Mouse (Mus musculus) layer of hippocampus, adult 18-20 months (tissue): ENCODE data around the gene Tigd3. TPM values are rescaled to one million over a fixed set of nuclear protein-coding genes. Genes with fewer than 3 reads are reported as not detected.
A peak's percentile ranks its signal among the peaks of the same experiment; 100 is the strongest.

Experiments used
- DNase-seq, 2 experiments: peaks; one replicate each; pipeline ENCODE4 v3.0.0; 2022; ENCODE audit warnings: low spot score in 2 of 2
- long read RNA-seq: library from polyadenylated mRNA; stranded (forward); transcript quantifications from one replicate; pipeline ENCODE4 v2.0.0, GENCODE M21; 2021
- total RNA-seq, 2 experiments: library from RNA; stranded (reverse); gene quantifications; 2 replicates each; pipeline ENCODE4 v1.2.3; 2021

Gene Tigd3
- total RNA-seq, result 1 to 10 TPM; 2.5 TPM
- long read RNA-seq, partial matches to known transcripts, result 0 of 3 reads
- long read RNA-seq, other reads (novel, unspliced or antisense), result 0 of 3 reads

DNA sequence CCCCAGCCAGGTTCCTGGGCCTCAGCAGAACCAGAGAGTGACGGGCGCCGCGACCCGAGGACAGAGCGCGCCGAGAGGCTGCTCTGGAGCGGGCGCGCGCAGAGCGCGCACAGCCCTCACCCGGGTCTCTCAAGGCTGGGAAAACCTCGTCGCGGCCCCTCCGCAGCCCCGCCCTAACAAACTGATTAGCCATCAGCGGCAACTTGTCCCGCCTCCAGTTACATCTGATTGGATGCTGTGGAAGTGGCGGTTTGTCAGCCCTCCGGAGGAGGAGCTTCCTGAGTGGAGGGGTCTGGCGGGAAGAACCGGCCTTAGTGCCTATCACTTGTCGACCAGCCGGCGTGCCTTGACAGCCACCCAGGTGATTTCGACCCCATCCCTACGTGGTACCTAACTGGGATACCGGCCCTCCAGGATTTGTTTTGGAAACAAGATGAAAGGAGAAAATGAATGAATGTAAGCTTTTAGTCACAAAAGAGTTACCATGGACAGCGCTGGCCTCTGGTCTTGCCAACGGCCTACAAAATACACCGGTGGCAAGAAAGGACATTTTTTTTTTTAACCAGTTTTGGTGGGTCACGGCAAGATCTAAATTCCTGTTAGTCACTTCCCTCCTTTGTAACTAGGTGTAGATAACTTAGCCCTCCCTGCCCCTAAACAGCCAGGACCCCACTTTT is at the start of gene Tigd3:
Gene Tigd3, minus strand, starts transcription at position 148 of the 677 bp plus-strand sequence.
- DNase-seq, result peak; percentile 92 to 96

DNA sequence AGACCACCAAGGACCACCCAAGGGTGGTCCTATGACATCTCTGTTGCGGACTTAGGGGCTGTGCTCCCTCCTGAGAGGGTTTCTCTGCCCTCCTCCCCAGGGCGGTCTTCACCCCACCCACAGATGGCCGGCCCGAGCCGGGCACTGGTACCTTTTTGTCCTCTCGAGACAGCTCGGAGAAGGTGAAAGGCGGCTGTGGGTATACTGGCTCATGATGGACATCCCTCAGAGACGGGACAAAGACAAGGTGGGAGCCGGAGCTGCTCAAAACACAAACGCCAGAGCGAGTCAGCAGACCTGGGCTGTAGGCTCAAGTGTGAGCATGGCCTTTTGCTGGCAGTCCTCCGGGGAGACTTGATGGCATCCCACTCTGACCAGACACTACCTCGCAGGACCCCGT is 49.5 kb upstream of the Tigd3 start:
- no peak for DNase-seq

DNA sequence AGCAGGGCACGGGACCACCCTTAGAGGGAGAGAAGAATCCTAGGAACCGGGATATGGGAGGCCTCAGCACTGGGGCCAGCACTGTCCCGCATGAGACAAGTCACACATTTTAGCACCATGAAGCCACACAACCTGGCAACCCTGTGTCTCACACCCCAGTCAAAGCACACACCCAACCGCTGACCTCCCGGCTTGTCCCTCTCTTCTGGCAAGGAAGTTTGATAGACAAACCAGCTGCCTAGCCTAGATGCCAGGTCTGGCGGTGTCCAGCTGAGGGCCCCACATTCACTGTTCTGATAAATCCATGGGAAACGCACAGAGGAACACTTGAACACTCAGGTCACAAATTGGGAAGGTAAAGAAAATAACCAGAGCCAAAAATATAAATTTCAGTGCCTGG is 48.6 kb upstream of the Tigd3 start:
- DNase-seq, result no peak

DNA sequence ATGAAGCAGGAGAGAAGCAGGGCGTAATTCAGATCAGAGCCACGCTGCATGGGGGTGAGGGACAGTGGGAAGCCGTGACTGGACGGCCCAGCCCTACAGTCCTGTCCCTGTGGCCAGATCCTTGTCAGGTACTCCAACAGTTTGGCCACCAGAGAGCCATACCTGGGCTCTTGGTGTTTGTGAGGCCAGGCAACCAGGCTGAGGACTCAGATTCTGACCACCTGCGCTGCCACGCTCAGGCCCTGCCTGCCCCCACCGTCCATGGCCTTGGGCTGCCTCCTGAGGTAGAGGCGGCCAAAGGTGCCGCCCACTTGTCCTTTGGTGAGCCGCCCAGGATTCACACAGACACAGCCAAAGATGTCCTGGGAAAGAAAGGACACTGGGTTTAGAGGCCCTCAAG is 46.7 kb upstream of the Tigd3 start:
- no peak for DNase-seq

DNA sequence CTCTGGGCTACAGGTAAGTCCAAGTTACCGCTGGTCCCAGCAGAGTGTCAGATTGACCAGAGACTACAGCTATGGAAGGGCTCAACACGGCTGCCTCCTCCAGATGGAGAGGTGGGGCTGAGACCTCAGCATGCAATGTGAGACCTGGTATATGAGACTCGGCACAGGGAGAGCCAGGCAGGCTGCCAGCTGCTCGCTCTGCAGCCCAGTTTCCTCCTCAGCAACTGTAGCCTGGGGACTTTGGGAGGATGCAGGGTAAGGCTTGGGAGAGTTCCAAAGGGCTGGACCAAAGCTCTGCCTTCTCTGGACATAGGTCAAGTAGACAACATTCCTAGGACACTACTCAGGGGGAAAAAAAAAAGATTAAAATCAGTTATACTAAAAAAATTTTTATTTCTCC is 46.2 kb upstream of the Tigd3 start:
- peak in 1 of 2 experiments; percentile 36 for DNase-seq

DNA sequence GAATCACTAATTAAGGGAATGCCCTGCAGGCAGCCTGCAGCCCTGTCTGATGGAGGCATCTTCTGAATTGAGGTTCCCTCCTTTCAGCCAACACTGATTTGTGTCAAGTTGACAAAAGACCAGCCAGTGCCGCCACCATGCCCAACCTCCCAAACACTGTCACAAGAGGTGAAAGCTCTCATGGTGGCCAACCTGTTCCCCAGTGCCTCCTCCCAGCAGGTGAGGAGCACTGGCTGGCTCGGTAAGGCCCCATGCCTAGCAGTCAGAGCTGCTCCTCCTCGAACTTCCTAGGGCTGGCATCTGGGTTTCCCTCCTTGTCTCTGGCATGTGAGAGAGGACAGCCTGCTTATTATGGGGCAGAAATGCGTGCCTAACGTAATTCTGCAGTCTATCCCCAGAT is 45.8 kb upstream of the Tigd3 start:
- DNase-seq, result no peak

DNA sequence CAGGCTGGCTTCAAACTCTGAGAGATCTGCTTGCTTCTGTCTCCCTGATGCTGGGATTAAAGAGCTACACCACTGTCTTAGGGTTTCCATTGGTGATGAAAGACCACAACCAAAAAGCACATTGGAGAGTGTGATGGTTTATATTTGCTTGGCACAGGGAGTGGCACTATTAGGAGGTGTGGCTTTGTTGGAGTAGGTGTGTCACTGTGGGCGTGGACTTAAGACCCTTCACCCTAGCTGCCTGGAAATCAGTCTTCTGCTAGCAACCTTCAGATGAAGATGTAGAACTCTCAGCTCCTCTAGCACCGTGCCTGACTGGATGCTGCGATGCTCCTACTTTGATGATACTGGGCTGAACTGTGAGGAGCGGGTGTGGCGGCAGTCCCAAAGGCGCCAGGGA is 44.6 kb upstream of the Tigd3 start:
- DNase-seq, result no peak

DNA sequence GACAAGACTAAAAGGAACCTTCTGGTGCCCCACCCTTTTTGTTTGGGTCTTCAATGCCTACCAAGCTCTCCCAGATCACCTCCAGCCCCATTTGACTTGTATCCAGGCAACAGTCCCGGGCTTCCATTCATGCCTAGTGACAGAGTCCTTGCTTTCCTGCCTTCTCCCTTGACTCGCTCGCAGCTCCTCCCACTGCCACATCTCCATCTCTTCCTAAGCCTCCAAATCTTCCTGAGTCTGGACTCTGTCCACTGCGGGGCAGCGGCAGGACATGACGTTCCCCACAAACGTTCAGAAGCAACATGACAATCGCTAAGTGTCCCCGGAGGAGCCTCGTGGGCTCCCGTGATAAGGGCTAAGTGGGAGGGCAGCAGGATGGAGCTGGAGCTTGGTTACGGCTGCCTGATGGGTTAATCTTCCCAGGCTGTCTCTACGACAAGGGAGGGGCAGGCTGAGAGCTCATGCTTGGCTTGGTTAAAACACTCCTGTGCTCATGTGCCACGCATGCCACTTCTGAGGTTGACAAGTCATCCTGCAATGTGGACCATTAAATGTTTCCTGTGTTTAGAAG is 44.0 kb upstream of the Tigd3 start:
- no peak for DNase-seq

DNA sequence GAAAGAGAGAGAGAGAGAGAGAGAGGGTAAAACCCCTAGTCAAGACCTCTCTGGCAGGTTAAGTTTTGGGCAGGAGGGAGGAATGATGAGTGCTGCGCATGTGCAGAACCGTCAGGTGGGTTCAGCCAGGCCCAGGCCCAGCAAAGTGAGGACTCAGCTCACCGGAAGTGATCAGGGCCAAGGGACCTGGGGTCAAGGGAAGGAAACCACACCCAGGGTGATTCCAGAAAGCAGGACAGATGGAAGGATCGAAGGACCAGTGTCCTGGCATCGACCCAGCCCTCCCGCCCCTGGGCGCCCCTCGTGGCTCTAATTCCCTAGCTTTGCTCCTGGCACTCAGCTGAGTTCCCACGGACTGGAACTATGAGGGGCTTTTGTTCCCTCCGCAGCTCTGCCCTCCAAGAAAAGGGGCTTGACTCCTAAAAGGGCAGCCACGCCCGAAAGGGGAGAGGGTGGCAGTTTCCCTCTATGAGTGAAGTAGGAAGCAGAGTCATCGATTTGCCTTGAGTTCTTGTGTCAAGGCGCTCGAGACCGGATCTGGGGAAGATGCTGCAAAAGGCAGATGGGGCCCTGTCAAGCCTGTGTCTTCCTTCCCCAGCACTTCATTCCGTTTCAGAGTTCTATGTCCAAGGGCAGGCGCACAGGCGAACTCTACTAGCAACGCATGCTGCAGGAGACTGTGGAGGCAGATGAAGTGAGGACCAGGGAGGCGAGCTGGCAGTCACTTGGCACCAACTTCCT is 43.3 kb upstream of the Tigd3 start:
- DNase-seq, result no peak

DNA sequence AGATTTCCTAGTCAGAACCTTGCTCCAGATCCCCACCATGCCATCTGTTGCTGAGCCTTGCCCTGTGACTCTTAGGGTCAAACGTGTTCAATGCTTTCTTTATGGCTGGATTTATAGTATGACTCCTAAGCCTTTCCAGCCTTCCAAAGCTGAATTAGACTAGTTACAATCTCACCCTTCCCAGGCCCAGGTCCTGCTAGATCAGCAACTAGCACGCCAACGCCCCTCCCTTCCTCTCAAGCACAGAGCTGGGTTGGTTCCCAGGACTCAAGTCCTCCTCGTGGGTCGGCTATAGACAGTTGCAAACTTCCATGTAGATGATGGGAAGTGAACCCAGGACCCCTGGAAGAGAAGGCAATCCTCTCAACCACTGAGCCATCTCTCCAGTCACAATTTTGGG is 41.7 kb upstream of the Tigd3 start:
- DNase-seq, result no peak

DNA sequence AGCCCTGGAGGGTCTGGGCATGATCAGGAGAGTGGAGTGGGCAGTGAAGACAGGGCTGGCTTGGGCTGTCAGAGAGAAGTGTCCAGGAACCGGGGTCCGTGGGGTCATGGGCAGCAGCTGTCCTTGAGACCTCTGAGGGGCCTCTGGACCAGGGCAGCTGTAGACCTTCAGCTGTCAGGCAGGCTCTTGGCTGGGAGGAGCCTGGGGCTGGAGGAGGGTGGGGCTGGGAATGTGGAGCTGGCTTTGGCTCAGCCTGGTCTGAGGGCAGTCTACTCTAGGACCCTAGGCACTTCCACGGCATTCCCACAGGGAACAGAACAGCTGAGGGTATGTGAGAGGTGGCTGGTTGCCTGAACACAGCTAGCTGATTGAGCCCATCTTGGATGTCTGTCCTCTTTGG is 41.3 kb upstream of the Tigd3 start:
- DNase-seq, result no peak

DNA sequence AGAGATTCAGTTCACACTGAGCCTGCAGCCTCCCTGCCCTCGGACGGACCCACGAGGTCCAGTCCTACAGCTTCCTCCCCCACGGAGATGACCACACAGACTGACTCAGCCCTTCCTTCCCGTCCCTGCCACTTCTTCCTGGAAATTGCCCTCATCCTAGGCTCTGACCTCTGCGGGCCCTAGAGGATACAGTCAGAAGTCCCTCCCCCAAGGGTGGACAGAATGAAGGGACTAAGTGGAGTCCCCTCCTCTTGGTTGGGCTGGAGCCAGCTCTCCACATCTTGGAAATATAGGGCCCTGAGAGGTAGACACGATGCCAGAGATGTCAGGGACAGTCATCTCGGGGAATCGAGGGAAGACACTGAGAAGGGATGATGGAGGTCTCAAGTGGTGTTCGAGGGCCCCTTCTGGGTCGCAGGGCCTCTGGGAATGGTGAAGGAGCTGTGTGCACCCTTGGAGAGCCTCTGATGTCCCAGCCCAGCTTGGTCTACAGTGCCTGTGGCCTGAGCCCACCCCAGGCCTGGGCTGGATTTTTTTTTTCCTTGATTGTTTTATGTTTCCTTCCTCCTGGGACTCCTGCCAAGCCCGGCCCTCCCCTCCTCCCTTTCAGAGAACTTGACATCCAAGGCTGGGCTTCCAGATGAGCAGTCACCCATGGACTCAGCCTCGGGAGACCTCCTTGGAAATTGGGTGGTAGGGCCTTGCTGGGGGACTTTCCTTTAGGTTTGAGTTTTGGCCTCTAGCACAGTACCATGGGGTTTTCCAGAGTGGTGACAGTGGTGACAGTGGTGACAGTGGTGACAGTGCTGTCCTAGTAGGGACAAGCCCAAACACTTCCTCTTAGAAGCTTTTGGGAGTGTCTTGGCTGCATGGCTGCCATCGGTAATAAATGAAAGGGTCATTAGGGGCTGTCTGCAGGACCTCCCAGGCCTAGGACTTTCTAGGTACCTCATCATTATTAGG is 36.0 kb upstream of the Tigd3 start:
- no peak for DNase-seq

DNA sequence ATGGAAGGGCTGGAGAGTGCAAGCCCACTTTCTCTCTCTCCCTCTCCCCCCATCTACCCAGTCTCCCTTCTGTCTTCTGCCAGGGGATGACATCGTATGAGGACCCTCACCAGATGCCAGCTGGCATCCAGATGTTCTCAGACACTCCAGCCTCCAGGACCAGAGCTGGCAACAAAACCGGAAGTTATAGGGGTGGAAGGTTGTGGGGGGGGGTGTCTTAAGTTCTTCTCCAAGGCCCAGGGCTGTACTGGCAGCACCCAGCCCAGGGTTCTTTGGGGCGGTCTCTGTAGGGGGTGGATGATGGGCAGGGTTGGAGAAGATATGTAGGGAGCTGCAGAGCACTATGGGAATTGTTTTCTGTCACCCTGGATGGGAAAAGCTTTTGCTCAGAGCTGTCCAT is 34.6 kb upstream of the Tigd3 start:
- no peak for DNase-seq

DNA sequence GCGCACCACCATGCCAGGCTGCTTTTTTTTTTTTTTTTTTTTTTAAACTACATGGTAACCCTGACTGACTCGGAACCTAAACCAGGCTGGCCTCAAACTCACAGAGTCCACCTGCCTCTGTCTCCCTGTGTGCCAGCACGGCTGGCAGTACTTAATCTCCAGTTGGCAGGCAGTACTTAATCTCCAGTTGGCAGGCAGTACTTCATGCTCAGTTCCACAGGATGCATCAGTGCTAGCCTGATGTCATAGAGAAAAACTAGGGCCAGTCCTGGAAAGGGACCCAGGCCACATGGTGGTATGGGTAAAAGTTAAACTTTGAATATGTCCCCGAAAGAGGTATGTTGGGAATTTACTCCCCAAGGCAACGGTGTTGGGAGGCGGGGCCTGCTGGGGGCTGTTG is 34.2 kb upstream of the Tigd3 start:
- DNase-seq, result no peak

DNA sequence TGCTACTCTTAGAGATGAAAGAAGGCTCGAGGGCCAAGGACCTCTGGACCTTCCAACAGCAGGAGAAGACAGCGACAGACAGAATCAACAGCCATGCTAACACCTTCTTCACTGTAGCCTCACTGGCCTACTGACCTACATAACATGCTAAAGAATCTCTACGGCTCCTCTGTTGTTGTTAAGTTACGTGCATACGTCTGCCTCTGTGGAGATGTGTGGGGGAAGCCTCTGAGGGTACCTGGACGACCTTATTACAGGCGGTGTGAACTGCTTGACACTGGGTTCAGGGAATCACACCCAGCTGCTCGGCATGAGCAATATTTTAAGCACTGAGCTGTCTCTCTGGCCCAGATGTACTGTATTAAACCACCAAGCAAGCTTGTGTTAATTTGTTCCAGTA is 33.6 kb upstream of the Tigd3 start:
- no peak for DNase-seq

DNA sequence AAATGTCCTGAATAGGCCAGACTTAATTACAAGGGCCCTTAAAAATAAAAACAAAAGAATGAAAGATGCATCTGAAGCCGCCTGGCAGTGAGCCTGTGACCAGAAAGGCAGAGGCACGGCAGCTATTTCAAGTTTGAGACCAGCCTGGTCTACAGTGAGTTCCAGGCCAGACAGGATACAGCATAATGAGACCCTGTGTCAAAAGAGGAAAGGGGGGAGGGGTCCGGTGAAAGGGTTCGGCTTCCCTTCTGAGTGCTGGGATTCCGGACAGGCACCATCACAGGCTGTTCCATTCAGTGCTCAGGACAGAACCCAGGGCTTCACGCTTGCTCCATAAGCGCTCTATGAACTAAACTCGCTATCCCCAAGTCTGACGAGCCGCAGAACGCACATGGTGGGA is 33.1 kb upstream of the Tigd3 start:
- no peak for DNase-seq

DNA sequence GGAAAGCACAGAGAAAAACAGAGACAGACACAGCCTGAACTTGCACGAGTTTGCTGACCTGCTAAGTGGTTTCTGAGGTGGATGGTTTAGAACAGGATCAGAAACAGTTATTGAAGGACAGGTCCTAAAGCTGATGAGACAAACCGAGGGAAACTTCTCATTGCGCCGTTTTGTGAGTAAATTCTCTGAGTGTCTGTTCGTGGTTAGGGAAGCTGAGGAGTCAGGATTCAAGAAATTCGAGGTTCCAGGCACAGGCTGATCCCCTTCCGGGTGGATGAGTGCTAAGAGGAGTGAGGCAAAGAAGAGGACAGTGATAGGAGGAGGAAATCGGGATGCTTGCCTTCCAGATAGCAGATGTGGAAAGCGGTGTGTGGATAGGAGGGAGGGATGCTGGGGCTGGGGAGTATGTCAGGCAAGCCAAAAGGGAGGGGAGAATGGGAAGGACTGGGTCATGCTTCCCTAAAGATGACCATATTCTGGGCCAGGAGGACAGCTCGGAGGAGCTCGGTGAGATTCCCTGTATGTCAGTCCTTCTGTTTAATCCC is 31.4 kb upstream of the Tigd3 start:
- no peak for DNase-seq

DNA sequence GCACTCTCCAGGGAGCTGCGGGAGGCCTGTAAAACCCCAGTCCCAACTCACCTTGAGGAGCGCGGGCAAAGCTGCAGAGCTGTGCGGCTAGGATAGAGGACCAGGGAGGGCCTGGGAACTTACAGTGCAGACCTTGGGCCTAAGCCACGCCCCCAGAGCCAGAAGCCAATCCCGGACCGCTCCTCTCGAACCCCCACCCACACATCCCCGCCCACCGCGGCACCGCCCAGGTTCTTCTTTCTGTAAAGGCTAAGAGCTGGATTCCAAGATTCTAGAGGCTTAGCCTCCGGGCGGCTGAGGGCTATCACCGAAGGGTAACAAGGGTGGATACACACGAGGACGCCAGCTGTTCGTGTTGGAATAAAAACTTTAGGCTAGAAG is 30.8 kb upstream of the Tigd3 start, which contains the start of gene Cdc42ep2:
Gene Cdc42ep2, minus strand, starts transcription at position 104 of the 381 bp plus-strand sequence.
- DNase-seq, result peak; percentile 79 to 91

DNA sequence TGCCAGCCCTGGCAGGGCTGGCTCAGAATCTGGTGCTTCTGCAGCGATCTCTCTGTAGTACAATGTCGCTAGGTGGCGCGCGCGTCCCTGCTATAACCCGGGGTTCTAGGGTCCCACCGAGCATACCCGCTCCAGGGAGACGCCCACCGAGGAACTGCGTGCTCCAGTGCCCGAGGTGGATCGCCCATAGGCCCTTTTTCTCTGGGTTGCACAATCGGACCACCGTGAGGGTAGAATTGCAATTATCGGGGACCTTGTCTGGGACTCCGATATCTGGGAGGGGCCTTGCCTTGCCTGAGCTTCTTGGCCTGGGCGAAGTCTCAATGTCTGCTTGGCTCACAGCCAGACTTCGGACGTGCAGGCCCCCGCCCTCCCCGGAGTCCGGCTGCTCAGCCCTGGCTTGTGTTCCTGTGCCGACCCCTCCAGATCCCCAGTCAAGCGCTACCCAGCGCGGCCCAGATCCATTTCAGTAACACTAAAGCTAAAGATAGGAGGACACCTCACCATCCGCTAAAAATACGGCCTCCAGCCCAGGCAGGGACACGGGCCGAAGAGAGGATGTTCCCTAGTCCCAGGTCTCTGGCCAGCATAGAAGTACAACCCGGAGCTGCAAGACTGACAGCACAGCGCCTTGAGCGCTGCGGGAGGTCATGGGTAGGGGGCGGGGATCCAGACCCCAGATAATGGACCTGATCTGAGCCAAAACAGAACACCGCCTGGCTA is 30.2 kb upstream of the Tigd3 start:
- DNase-seq, result peak; percentile 60 to 91

DNA sequence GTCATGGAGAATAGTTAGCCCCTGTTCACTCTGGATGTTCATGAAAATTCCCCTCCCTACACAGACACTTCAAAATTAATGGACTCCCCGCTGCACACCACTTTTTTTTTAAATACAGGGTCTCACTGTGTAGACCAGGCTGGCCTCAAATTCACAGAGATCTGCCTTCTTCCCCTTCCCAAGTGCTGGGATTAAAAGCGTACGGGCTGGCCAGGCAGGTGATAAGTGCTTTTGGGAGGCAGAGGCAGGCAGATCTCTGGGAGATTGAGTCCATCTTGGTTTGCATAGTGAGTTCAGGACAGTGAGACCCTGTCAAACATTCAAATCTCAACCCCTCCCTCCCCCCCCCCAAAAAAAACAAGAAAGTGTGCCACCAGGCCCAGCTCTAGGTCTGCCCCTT is 29.0 kb upstream of the Tigd3 start:
- DNase-seq, result no peak
